Mouse (Mus musculus) midbrain, embryonic 11.5 days (tissue): ENCODE data around the gene Fbxl19. TPM values are rescaled to one million over a fixed set of nuclear protein-coding genes. Genes with fewer than 3 reads are reported as not detected.

ENCODE experiments used
- ATAC-seq: fragments of 200-750 bp; cut with Nextera tagmentation; 2 replicates; pipeline ENCODE4 v1.8.0; 2017; ENCODE audit warnings: moderate TSS enrichment, moderate library complexity; ENCODE audit not compliant: low FRiP score
- DNase-seq: peaks from one replicate; pipeline ENCODE4 v3.0.0; 2015; ENCODE audit warnings: low spot score; ENCODE audit errors: missing footprints
- H3K27ac ChIP-seq: fragments of 300-500 bp; sonication (generic); 2 replicates; pipeline ENCODE4 v1.5.1; 2014; ENCODE audit warnings: low read depth, low read length
- H3K27me3 ChIP-seq: fragments of 300-500 bp; sonication (generic); 2 replicates; pipeline ENCODE4 v1.6.1; 2014; ENCODE audit warnings: mild to moderate bottlenecking, low read length, moderate library complexity, mixed read lengths; ENCODE audit not compliant: control insufficient read depth, insufficient read depth
- H3K36me3 ChIP-seq: fragments of 300-500 bp; sonication (generic); 2 replicates; pipeline ENCODE4 v1.6.1; 2014; ENCODE audit warnings: mild to moderate bottlenecking, low read length, moderate library complexity, mixed read lengths; ENCODE audit not compliant: control insufficient read depth, insufficient read depth
- H3K4me1 ChIP-seq: fragments of 300-500 bp; sonication (generic); 2 replicates; pipeline ENCODE4 v1.6.1; 2014; ENCODE audit warnings: low read length; ENCODE audit not compliant: control insufficient read depth, insufficient read depth
- H3K4me2 ChIP-seq: fragments of 300-500 bp; sonication (generic); 2 replicates; pipeline ENCODE4 v1.6.1; 2014; ENCODE audit warnings: mild to moderate bottlenecking, moderate library complexity
- H3K4me3 ChIP-seq: fragments of 300-500 bp; sonication (generic); 2 replicates; pipeline ENCODE4 v1.5.1; 2014; ENCODE audit warnings: low read depth, low read length
- H3K9ac ChIP-seq: fragments of 300-500 bp; sonication (generic); 2 replicates; pipeline ENCODE4 v1.6.1; 2014; ENCODE audit warnings: low read length
- H3K9me3 ChIP-seq: fragments of 300-500 bp; sonication (generic); 2 replicates; pipeline ENCODE4 v1.6.1; 2016; ENCODE audit warnings: low read length; ENCODE audit not compliant: control insufficient read depth
- WGBS: fragments of 180-500 bp; shearing (Covaris S2); extraction: QIAGEN DNeasy Blood & Tissue Kit; methylation state at CpG from one replicate; pipeline ENCODE4 v1.1.7; 2014; 5-methylcytosine and 5-hydroxymethylcytosine counted together
- polyA plus RNA-seq: library from polyadenylated mRNA; unstranded; fragments of >200 nt; fragmentation: Nextera tagmentation; extraction: Ambion mirVana; gene quantifications from 2 replicates; pipeline ENCODE4 v1.2.1, GENCODE M21; 2014

Gene Fbxl19
- polyA plus RNA-seq, 1 experiment from 2014 or later, result 9.3 TPM

GRCm38 (mm10) chr7:127746494-127747491 lies 2.5 kb downstream of the Fbxl19 start:
- H3K9ac ChIP-seq, result peak overlapping the region; percentile 93
- WGBS, result under 1% methylated on average over 39 of the region's 62 CpGs
- no peaks in the 10 kb centered on the region for H3K27me3 ChIP-seq

GRCm38 (mm10) chr7:127747559-127748234 lies 3.4 kb downstream of the Fbxl19 start:
- Histone ChIP-seq H3K27ac (peak overlapping the region; percentile 88; the same call in 1 of the 2 replicates), H3K4me1 (peaks cover 10% of the 10 kb centered on the region), H3K36me3 (peaks cover 33% of the 10 kb centered on the region), H3K4me2 (peak overlapping the region; percentile 87), H3K27me3 (no peaks in the 10 kb centered on the region), H3K4me3 (peak overlapping the region; percentile 86), H3K9ac (peak overlapping the region; percentile 93), H3K9me3 (no peaks in the 10 kb centered on the region)
- WGBS, result 36% methylated on average over 6 of the region's 6 CpGs
- no peak for ATAC-seq
- no peak for DNase-seq

More at GRCm38 (mm10) chr7:127746494-127747491, 2.5 kb downstream of the Fbxl19 start:
- peak overlapping the region; percentile 86 for H3K4me3 ChIP-seq
- H3K4me2 ChIP-seq, result peak overlapping the region; percentile 87
- peaks cover 26% of the 10 kb centered on the region for H3K36me3 ChIP-seq
- peak overlapping the region; percentile 88 for H3K27ac ChIP-seq
- ATAC-seq (peak; percentile 41), DNase-seq (peak; percentile 91)
- H3K4me1 ChIP-seq, result peaks cover 10% of the 10 kb centered on the region
- no peaks in the 10 kb centered on the region for H3K9me3 ChIP-seq

- H3K9me3 ChIP-seq, result no peaks in the 10 kb centered on the region
- no peak overlapping the region for H3K27ac ChIP-seq
- 94% methylated on average over 28 of the region's 28 CpGs for WGBS
- H3K4me2 ChIP-seq, result peak overlapping the region; percentile 87
- no peak overlapping the region for H3K4me3 ChIP-seq
- H3K36me3 ChIP-seq, result peaks cover 37% of the 10 kb centered on the region
- DNase-seq, result no peak
- H3K4me1 ChIP-seq, result peaks cover 10% of the 10 kb centered on the region
- no peak for ATAC-seq
- H3K27me3 ChIP-seq, result no peaks in the 10 kb centered on the region
- no peak overlapping the region for H3K9ac ChIP-seq
Observed at GRCm38 (mm10) chr7:127748235-127748560, 3.9 kb downstream of the Fbxl19 start.

GRCm38 (mm10) chr7:127750131-127751127 lies 6.1 kb downstream of the Fbxl19 start:
- no peak overlapping the region for H3K27ac ChIP-seq
- H3K4me3 ChIP-seq, result no peak overlapping the region
- H3K4me2 ChIP-seq, result no peak overlapping the region
- peaks cover 10% of the 10 kb centered on the region for H3K4me1 ChIP-seq
- peaks cover 45% of the 10 kb centered on the region for H3K36me3 ChIP-seq
- H3K27me3 ChIP-seq, result no peaks in the 10 kb centered on the region
- ATAC-seq, result no peak
- H3K9me3 ChIP-seq, result no peaks in the 10 kb centered on the region
- no peak overlapping the region for H3K9ac ChIP-seq
- DNase-seq, result no peak
- WGBS, result 87% methylated on average over 19 of the region's 19 CpGs

GRCm38 (mm10) chr7:127751619-127752018 lies 7.3 kb downstream of the Fbxl19 start:
- H3K27me3 ChIP-seq, result no peaks in the 10 kb centered on the region
- DNase-seq (no peak), ATAC-seq (no peak)
- no peak overlapping the region for H3K9ac ChIP-seq
- H3K4me3 ChIP-seq, result no peak overlapping the region
- H3K4me1 ChIP-seq, result peaks cover 10% of the 10 kb centered on the region
- 95% methylated on average over 5 of the region's 5 CpGs for WGBS
- H3K27ac ChIP-seq, result no peak overlapping the region
- no peaks in the 10 kb centered on the region for H3K9me3 ChIP-seq
- peaks cover 45% of the 10 kb centered on the region for H3K36me3 ChIP-seq
- H3K4me2 ChIP-seq, result no peak overlapping the region

GRCm38 (mm10) chr7:127752069-127752468 lies 7.7 kb downstream of the Fbxl19 start:
- DNase-seq (no peak), ATAC-seq (no peak)
- H3K27me3 ChIP-seq, result no peaks in the 10 kb centered on the region
- H3K4me3 ChIP-seq, result no peak overlapping the region
- peaks cover 45% of the 10 kb centered on the region for H3K36me3 ChIP-seq
- WGBS, result 93% methylated on average over 27 of the region's 27 CpGs
- no peaks in the 10 kb centered on the region for H3K9me3 ChIP-seq
- H3K27ac ChIP-seq, result no peak overlapping the region
- H3K9ac ChIP-seq, result no peak overlapping the region
- peaks cover 9% of the 10 kb centered on the region for H3K4me1 ChIP-seq
- no peak overlapping the region for H3K4me2 ChIP-seq

GRCm38 (mm10) chr7:127753158-127753557 lies 8.8 kb downstream of the Fbxl19 start:
- no peak overlapping the region for H3K4me3 ChIP-seq
- no peaks in the 10 kb centered on the region for H3K27me3 ChIP-seq
- no peak overlapping the region for H3K4me2 ChIP-seq
- no peak overlapping the region for H3K27ac ChIP-seq
- peaks cover 49% of the 10 kb centered on the region for H3K36me3 ChIP-seq
- H3K9ac ChIP-seq, result no peak overlapping the region
- DNase-seq (no peak), ATAC-seq (no peak)
- H3K4me1 ChIP-seq, result no peaks in the 10 kb centered on the region
- H3K9me3 ChIP-seq, result no peaks in the 10 kb centered on the region
- 88% methylated on average over 5 of the region's 5 CpGs for WGBS

- Histone ChIP-seq H3K9me3 (no peaks in the 10 kb centered on the region), H3K36me3 (peaks cover 46% of the 10 kb centered on the region), H3K4me1 (no peaks in the 10 kb centered on the region), H3K27me3 (no peaks in the 10 kb centered on the region), H3K4me3 (no peak overlapping the region), H3K4me2 (no peak overlapping the region), H3K27ac (no peak overlapping the region), H3K9ac (no peak overlapping the region)
- ATAC-seq (no peak), DNase-seq (no peak)
- WGBS, result 94% methylated on average over 7 of the region's 7 CpGs
Observed at GRCm38 (mm10) chr7:127753741-127754140, 9.4 kb downstream of the Fbxl19 start.
